Mouse (Mus musculus) retina, embryonic 14.5 days (tissue): ENCODE measurements around the gene Ucp3.

Experiments
- DNase-seq: peaks from one replicate; pipeline ENCODE4 v3.0.0-alpha.2; 2015; ENCODE audit warnings: low spot score

Ucp3 gene

GRCm38 (mm10) chr7:100472777-100473176 lies at the start of gene Ucp3:
Gene Ucp3, plus strand, starts transcription at chr7:100472990.
- no peak for DNase-seq

GRCm38 (mm10) chr7:100425795-100426194 lies 47.0 kb upstream of the Ucp3 start:
- DNase-seq = no peak

DNA sequence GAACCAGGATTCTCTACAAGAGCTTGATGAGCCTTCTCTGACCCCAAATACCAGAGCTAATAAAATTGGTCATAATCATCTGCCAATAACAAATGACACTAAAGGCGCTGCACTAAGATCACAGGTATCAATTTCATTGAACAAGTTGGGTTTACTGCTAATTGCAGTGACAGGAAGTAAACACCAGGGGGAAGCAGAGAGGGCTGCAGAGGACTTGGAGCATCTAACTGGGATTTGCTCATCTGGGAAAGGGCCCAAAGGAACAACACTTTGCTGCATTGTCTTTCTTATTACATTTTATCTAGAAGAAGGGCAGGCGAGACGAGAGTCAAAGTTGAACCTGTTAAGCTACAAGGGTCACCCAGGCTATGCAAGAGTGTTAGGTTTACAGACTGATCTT lies 43.7 kb upstream of the Ucp3 start:
- DNase-seq = peak; percentile 69

- no peak for DNase-seq
Measured at GRCm38 (mm10) chr7:100429911-100430310, 42.9 kb upstream of the Ucp3 start.

- no peak for DNase-seq
Measured at GRCm38 (mm10) chr7:100431103-100431502, 41.7 kb upstream of the Ucp3 start.

DNA sequence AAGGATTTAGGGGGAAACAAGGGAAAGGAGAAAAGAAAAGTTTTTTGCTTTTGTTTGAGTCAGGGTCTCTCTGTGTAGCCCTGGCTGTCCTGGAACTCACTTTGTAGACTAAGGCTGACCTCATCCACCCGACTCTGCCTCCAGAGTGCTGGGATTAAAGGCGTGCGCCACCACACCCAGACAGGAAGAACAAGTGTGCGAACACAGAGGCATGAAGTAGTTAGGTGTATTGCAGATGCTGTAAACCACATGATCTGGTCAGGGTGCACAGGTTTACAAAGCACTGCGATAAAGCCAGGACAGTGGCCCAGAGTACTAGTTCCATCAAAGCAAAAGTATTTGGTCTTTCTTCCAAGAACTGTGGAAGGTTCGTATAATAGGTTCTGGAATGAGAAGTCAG lies 39.5 kb upstream of the Ucp3 start:
- no peak for DNase-seq

- DNase-seq = no peak
Measured at GRCm38 (mm10) chr7:100443728-100444127, 29.1 kb upstream of the Ucp3 start.

- no peak for DNase-seq
Measured at GRCm38 (mm10) chr7:100446271-100446670, 26.5 kb upstream of the Ucp3 start.

- DNase-seq = no peak
Measured at GRCm38 (mm10) chr7:100448530-100448929, 24.3 kb upstream of the Ucp3 start.

- no peak for DNase-seq
Measured at GRCm38 (mm10) chr7:100448985-100449384, 23.8 kb upstream of the Ucp3 start.

DNA sequence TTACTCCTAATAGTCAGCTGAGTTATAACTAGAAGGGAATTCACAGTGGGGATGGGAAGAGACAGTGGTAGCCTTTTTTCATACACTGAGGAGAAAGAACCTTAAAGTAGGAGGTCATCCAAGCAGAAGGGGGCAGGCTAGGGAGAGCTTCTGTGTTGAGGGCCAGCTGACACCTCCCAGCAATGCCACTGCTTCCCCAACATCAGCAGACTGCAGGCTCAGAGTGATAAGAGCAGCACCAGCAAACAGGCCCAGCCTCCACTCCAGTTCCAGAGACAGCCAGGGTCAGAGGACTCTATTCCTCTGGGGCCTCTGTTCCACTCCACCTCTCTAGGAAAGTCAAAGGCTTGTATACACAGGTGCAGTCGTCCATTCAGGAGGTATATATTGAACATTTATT lies 14.6 kb upstream of the Ucp3 start:
- DNase-seq = no peak

GRCm38 (mm10) chr7:100459862-100460261 lies 12.9 kb upstream of the Ucp3 start:
- no peak for DNase-seq

DNA sequence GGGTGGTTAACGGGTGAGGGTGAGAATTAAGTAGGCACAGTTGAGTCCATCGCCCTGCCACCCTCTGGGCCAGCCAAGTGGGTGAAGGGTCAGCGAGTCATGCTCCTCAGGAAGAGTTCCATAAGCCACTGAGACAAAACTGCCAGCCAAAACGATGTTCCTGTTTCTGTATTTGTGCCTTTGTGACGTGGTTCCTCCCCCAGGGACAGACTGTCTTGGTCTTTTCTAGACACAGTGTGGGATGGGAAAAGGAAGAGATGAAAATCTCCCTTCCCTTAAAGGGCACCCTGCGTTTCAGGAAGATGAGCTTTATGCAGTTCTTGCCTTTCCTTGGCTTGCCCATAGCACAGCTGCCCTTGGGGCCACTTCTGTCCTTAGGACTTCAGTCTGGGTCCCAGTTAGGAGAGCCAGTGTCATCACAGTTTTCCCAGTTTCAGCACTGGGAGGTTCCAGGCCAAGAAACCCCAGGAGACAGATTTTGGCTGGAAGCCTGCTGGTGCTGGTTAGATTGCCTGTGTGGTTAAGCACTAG lies 11.1 kb upstream of the Ucp3 start:
- no peak for DNase-seq

DNA sequence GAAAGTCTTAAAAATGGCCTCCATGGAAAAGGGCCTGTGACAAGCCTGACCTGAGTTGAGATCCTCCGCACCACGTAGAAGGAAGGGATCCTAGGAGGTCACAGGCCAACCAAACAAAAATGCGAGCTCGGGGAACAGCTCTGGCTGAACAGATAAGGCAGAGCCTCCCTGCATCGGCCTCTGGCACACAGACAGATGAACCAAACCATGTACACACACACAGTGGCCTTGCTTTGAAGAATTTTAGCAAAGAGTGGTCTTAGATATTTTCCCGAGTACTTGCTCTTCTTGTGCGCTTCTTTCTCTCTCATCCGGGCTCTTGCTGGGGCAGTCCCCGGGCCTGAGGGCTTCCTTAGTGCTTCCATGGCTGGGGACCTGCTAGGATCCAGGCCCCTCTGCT lies 9.6 kb upstream of the Ucp3 start:
- no peak for DNase-seq

DNA sequence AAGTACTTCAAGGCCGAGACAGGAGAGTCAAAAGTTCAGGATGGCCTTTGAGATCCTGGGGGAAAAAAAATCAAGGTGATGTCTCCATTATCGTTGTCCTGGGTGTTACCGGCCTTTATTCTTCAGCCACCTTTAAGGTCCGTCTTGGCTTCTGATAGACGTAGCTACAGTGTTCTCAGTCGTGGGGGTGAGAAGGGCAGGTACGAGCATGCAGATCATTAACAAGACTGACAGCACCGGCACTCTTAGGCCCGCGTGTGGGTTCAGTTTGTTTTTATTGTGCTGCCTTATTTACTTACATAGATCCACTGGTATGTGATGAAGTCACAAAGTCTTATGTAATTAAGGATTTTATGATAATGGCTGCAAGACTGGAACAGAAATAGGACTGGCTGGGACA lies 9.0 kb upstream of the Ucp3 start:
- DNase-seq = no peak

- DNase-seq = no peak
Measured at GRCm38 (mm10) chr7:100464248-100464647, 8.5 kb upstream of the Ucp3 start.

- no peak for DNase-seq
Measured at GRCm38 (mm10) chr7:100465248-100465647, 7.5 kb upstream of the Ucp3 start.

DNA sequence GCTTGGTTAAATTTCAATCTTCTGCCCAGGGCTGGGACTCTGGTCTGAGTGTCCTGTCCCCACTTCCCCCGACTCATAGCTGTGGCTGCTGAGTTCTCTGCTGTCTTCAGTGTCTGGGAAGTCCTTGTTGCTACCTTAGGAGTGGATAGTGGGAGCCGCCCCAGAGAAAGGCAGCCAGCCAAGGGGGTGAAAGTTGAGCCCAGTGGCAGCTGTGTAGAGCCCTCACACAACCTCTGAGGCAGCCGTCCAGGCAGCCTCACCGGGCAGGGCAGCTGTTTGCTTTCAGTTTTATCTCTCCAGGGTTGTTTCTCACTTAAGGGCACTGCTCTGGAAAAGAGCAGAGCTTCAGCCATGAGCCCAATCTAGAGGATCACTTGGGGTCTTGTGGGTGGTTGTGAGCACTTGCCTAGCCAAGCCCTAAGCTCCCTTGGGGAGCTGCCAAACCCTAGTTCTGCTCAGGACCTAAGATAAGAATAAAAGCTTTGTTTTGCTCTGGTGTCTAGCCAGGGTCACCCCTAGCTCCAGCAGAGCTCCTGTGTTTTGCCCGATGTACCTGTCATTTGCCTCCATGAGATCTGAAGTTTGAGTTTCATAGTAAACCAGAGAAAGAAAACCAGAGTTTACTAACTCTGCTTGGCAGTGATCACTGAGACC lies 7.0 kb upstream of the Ucp3 start:
- no peak for DNase-seq

DNA sequence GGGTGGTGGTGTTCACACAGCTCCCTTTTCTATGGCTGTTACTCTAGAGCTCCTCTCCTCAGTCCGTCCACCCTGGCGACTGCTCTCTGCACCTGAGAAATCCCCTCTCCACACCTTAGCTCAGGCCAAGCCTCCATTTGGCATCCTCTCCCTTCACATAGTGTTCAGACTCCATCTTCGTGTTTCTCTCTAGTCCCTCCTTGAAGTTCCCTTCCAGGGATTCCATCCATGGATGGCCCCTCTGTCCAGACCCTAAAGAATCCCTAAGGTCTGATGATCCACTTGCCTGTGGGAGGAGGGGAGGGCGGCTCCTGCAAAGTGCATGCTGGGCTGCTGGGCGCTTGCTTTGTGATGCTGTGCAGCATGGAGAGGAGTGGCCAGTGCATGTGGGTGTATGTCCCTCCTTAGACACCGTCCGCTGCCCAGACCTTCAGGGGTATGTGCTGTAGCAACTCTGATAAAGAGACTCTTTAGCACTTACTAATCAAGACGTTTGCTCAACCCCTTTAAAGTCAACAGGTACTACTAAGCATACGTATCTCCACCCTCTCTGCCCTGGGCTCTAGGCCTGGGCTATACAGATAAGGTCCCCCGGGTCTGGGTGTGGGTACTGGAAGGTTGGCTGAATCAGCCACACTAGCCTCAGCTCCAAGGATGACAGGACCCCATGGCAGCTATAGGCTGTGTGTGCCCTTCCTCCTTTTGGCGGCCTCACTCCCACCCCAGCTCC lies 5.8 kb upstream of the Ucp3 start:
- DNase-seq = no peak

GRCm38 (mm10) chr7:100468761-100469160 lies 4.0 kb upstream of the Ucp3 start:
- DNase-seq = no peak

- no peak for DNase-seq
Measured at GRCm38 (mm10) chr7:100469502-100469901, 3.3 kb upstream of the Ucp3 start.

DNA sequence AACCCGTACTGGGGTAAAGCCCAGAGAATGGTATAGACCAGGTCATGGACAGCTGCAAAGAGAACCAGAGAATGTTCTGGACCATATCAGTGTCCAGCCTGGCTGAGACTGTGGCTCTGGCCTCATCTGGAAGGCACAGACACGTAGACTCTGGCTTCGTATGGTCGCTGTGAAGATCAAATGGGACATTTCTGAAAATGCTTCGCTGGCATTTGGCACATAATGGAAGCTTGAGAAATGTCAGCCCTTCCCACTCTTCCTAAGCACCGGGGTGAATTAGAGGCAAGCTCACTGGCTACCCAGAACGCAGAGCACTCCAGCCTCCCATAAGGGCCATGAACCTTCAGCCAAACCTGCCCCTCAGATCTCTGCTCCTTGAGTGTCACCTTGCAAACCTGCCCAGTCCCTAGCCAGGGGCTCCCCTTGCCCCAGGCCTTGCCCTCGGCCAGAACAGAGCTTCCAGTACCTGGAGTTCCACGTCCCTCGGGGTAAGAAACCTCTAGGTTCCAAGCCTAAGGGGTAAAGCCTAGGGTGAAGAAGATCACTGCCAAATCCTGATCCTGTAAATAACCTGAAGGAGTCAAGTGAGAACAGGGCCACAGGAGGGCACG lies 1.9 kb upstream of the Ucp3 start:
- DNase-seq = no peak

DNA sequence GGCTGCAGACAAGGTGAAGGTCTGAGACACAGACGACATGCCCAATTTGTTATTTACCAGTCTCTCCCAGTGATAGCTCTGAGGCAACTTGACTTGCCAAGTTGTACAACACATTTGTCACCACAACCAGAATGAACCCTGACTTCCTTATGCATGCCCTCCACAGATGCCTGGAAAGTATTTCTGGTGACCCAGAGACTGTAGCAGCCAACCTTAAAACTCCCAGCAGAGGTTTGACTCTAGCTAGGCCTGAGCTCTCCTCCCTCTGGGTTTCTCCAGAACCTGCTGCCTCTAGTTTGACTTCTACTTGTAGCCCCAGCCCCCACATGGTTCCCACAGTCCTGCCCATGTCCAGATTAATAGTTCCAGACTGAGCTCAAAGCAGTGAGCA lies 1.4 kb upstream of the Ucp3 start:
- no peak for DNase-seq
